14 mouse cellular contexts compared by ENCODE assay signal in genomic region chr6:148491849-148492248, GRCm38 (mm10).
"Had no signal": no experiment of that assay in that cellular context is flagged by ENCODE, and none has a peak within 500 bp of the region (broad histone marks: within the 10 kb centered on the region; RNA-seq: fewer than 3 reads in every experiment).

No protein-coding gene starts in this region.

- DNase-seq: gastrocnemius, postnatal 14 days; gastrocnemius, postnatal 36 days; heart, adult 11 months; heart, adult 2 months; heart, postnatal 14 days; heart, postnatal 36 days; kidney, adult 11 months; kidney, adult 2 months; kidney, adult 9 months; kidney, postnatal 14 days; kidney, postnatal 36 days; layer of hippocampus, adult 9-11 months; layer of hippocampus, postnatal 36 days; left cerebral cortex, postnatal 4 days had no signal
